Mouse (Mus musculus): Measurements from ENCODE around the gene Adap2. TPM values are rescaled to one million over a fixed set of nuclear protein-coding genes. Genes with fewer than 3 reads are reported as not detected.
A peak's percentile ranks its signal among the peaks of the same experiment; 100 is the strongest.

Gene Adap2
- polyA plus RNA-seq, 1 experiment from 2014 or later, result 4.2 TPM

DNA sequence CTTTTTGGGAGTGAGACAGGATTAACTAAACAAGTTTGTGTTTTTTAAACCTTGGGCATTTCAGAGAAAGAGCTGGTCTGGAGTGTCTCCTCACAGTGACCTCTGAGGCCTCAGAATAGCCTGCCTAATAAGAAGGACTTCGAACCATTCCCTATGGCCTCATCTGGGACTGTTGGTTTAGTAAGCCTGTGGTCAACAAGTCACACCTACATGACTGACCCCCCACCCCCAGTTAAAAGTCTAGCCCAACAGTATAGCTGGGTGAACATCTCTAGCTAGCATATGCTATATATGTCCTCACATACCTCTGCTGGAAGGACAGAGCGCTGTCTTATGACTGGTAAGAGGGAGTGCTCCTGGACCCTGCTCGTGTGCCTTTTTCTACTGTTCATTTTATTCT lies 45.4 kb downstream of the Adap2 start:
- no peak overlapping the region for H3K4me2 ChIP-seq (ENCODE audit: low read length)
- no peaks in the 10 kb centered on the region for H3K36me3 ChIP-seq (ENCODE audit: control insufficient read depth, insufficient read depth, low read length)
- H3K9ac ChIP-seq (ENCODE audit: low read depth, low read length), result no peak overlapping the region
- H3K4me1 ChIP-seq (ENCODE audit: control insufficient read depth, insufficient read depth, low read length), result no peaks in the 10 kb centered on the region
- H3K4me3 ChIP-seq (ENCODE audit: low read depth, low read length), result no peak overlapping the region
- no peak for ATAC-seq
- H3K9me3 ChIP-seq (replicated peaks; ENCODE audit: control insufficient read depth, low read length, poor library complexity, severe bottlenecking), result no peaks in the 10 kb centered on the region
- 94% methylated on average over 3 of the region's 3 CpGs for WGBS
- H3K27me3 ChIP-seq (ENCODE audit: control insufficient read depth, insufficient read depth, low read depth, low read length), result no peaks in the 10 kb centered on the region
- H3K27ac ChIP-seq (ENCODE audit: low read length), result no peak overlapping the region

DNA sequence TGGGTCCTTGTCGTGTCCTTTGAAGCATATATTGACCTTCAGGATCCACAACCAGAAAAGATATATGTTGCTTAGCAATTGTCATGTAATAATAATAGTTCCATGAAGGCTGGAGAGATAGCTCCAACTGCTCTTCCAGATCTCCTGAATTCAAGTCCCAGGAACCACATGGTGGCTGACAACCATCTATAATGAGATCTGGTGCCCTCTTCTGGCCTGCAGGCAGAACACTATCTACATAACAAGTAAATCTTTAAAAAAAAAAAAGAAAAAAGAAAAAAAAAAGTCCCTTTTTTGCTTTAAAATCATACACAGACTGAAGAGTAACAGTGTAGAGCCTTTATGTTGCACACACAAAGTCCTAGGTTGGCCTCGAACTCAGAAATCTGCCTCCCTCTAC lies 45.9 kb downstream of the Adap2 start:
- Histone ChIP-seq H3K27me3 (ENCODE audit: control insufficient read depth, insufficient read depth, low read depth, low read length) (no peaks in the 10 kb centered on the region), H3K36me3 (ENCODE audit: control insufficient read depth, insufficient read depth, low read length) (no peaks in the 10 kb centered on the region), H3K4me1 (ENCODE audit: control insufficient read depth, insufficient read depth, low read length) (no peaks in the 10 kb centered on the region), H3K9me3 (replicated peaks; ENCODE audit: control insufficient read depth, low read length, poor library complexity, severe bottlenecking) (no peaks in the 10 kb centered on the region), H3K27ac (ENCODE audit: low read length) (no peak overlapping the region), H3K9ac (ENCODE audit: low read depth, low read length) (no peak overlapping the region), H3K4me3 (ENCODE audit: low read depth, low read length) (no peak overlapping the region), H3K4me2 (ENCODE audit: low read length) (no peak overlapping the region)
- 96% methylated on average over 2 of the region's 2 CpGs for WGBS
- ATAC-seq, result no peak

DNA sequence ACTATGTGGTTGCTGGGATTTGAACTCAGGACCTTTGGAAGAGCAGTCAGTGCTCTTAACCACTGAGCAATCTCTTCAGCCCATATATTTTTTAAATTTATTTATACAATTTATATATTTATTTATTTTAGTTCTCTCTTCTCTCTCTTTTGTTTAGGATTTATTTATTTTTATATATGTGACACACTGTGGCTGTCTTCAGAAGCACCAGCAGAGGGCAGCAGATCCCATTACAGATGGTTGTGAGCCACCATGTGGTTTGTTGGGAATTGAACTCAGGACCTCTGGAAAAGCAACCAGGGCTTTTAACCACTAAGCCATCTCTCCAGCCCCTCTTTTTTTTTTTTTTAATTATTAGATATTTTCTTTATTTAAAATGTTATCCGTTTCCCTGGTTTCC lies 46.4 kb downstream of the Adap2 start:
- Histone ChIP-seq H3K4me2 (ENCODE audit: low read length) (no peak overlapping the region), H3K27me3 (ENCODE audit: control insufficient read depth, insufficient read depth, low read depth, low read length) (no peaks in the 10 kb centered on the region), H3K27ac (ENCODE audit: low read length) (no peak overlapping the region), H3K4me1 (ENCODE audit: control insufficient read depth, insufficient read depth, low read length) (no peaks in the 10 kb centered on the region), H3K36me3 (ENCODE audit: control insufficient read depth, insufficient read depth, low read length) (no peaks in the 10 kb centered on the region), H3K9me3 (replicated peaks; ENCODE audit: control insufficient read depth, low read length, poor library complexity, severe bottlenecking) (no peaks in the 10 kb centered on the region), H3K9ac (ENCODE audit: low read depth, low read length) (no peak overlapping the region), H3K4me3 (ENCODE audit: low read depth, low read length) (no peak overlapping the region)
- 55% methylated on average over 1 of the region's 1 CpGs for WGBS
- ATAC-seq, result no peak

DNA sequence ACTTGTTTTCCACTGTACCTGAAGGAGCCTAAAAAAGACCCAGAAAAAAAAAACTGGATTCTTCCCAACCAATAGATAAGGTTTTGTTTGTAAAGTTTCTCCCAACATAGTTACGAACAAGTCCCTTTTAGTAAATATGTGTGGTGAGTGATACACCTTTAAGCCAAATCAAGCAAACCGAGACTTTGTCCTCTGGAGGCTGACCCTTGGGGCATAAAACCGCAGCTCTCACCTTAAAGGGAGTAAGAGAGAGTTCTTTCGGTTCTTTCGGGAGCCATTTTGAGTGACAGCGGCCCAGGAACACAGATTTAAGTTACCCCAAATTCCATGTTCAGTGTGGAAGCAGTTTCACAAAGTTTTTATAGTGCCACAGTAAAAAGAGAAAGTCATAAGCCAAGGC lies 48.4 kb downstream of the Adap2 start:
- ATAC-seq, result no peak
- Histone ChIP-seq H3K27me3 (ENCODE audit: control insufficient read depth, insufficient read depth, low read depth, low read length) (no peaks in the 10 kb centered on the region), H3K36me3 (ENCODE audit: control insufficient read depth, insufficient read depth, low read length) (no peaks in the 10 kb centered on the region), H3K9me3 (replicated peaks; ENCODE audit: control insufficient read depth, low read length, poor library complexity, severe bottlenecking) (no peaks in the 10 kb centered on the region), H3K4me3 (ENCODE audit: low read depth, low read length) (no peak overlapping the region), H3K27ac (ENCODE audit: low read length) (no peak overlapping the region), H3K9ac (ENCODE audit: low read depth, low read length) (no peak overlapping the region), H3K4me1 (ENCODE audit: control insufficient read depth, insufficient read depth, low read length) (no peaks in the 10 kb centered on the region), H3K4me2 (ENCODE audit: low read length) (no peak overlapping the region)
- 83% methylated on average over 6 of the region's 6 CpGs for WGBS

DNA sequence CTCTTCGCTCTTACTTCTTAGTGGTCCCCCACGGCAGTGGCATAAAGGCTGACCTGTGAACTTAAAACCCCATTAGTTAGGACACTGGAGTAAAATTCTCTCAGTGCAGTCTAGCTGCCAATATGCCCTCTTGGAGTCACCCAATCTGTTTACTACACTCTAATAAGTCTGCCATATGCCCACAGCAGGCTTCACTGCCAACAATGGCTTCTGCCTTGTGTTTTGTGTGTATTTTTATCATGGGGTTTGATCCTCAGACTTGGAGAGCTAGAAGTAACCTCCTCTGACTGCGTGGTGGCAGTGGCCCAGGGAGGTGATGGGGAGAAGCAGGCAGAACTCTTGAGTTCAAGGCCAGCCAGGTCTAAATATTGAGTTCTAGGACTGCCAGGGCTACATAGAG lies 50.1 kb downstream of the Adap2 start:
- ATAC-seq, result no peak
- no peaks in the 10 kb centered on the region for H3K27me3 ChIP-seq (ENCODE audit: control insufficient read depth, insufficient read depth, low read depth, low read length)
- WGBS, result 71% methylated on average over 3 of the region's 3 CpGs
- H3K9ac ChIP-seq (ENCODE audit: low read depth, low read length), result no peak overlapping the region
- H3K9me3 ChIP-seq (replicated peaks; ENCODE audit: control insufficient read depth, low read length, poor library complexity, severe bottlenecking), result no peaks in the 10 kb centered on the region
- H3K27ac ChIP-seq (ENCODE audit: low read length), result no peak overlapping the region
- no peaks in the 10 kb centered on the region for H3K36me3 ChIP-seq (ENCODE audit: control insufficient read depth, insufficient read depth, low read length)
- H3K4me1 ChIP-seq (ENCODE audit: control insufficient read depth, insufficient read depth, low read length), result no peaks in the 10 kb centered on the region
- H3K4me3 ChIP-seq (ENCODE audit: low read depth, low read length), result no peak overlapping the region
- H3K4me2 ChIP-seq (ENCODE audit: low read length), result no peak overlapping the region

DNA sequence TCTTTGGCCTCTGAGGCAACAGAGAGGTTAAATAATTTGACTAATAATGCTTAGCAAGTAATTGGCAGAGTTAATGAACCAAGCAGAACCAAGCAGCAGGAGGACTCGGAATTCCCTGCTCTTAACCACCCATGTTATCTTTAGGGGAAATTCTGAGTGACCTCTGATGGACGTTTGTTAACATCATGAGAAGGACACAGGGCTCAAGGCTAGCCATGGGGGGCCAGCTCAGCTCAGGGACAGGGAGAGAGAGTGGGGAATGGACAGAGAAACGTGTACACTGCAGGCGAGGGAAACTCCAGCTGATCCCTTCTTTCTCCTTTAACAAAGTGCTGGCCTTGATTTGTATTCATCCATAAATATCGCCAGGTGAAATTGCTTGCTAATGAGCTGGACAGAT lies 51.0 kb downstream of the Adap2 start:
- Histone ChIP-seq H3K9ac (ENCODE audit: low read depth, low read length) (no peak overlapping the region), H3K4me3 (ENCODE audit: low read depth, low read length) (no peak overlapping the region), H3K27me3 (ENCODE audit: control insufficient read depth, insufficient read depth, low read depth, low read length) (no peaks in the 10 kb centered on the region), H3K4me1 (ENCODE audit: control insufficient read depth, insufficient read depth, low read length) (peaks cover 2% of the 10 kb centered on the region), H3K27ac (ENCODE audit: low read length) (no peak overlapping the region), H3K9me3 (replicated peaks; ENCODE audit: control insufficient read depth, low read length, poor library complexity, severe bottlenecking) (no peaks in the 10 kb centered on the region), H3K4me2 (ENCODE audit: low read length) (no peak overlapping the region), H3K36me3 (ENCODE audit: control insufficient read depth, insufficient read depth, low read length) (no peaks in the 10 kb centered on the region)
- 66% methylated on average over 5 of the region's 5 CpGs for WGBS
- no peak for ATAC-seq

DNA sequence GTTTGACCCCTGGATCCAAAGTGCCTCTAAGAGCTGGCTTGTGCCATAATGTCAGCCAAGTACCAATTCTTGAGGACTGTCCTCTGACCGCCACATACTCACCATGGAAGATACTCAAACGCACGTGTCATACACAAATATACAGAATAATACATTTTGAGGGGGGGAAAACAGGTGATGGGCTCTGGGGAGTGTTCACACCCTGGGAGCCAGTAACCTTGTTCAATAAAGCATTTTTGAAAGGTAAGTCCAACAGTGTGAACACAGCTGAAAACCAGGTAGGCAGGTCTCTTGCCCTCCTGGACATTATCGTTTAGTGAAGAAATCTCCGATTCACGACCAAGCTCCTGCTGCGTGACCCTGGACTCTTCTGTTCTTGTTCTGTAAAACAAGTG lies 54.6 kb downstream of the Adap2 start:
- 40% methylated on average over 7 of the region's 7 CpGs for WGBS
- Histone ChIP-seq H3K9ac (ENCODE audit: low read depth, low read length) (no peak overlapping the region), H3K4me3 (ENCODE audit: low read depth, low read length) (no peak overlapping the region), H3K4me1 (ENCODE audit: control insufficient read depth, insufficient read depth, low read length) (peaks cover 12% of the 10 kb centered on the region), H3K36me3 (ENCODE audit: control insufficient read depth, insufficient read depth, low read length) (no peaks in the 10 kb centered on the region), H3K4me2 (ENCODE audit: low read length) (peak overlapping the region; percentile 3; the same call in 1 of the 2 replicates), H3K9me3 (replicated peaks; ENCODE audit: control insufficient read depth, low read length, poor library complexity, severe bottlenecking) (no peaks in the 10 kb centered on the region), H3K27ac (ENCODE audit: low read length) (peak overlapping the region; percentile 89; the same call in 1 of the 2 replicates), H3K27me3 (ENCODE audit: control insufficient read depth, insufficient read depth, low read depth, low read length) (no peaks in the 10 kb centered on the region)
- ATAC-seq, result peak; percentile 52

DNA sequence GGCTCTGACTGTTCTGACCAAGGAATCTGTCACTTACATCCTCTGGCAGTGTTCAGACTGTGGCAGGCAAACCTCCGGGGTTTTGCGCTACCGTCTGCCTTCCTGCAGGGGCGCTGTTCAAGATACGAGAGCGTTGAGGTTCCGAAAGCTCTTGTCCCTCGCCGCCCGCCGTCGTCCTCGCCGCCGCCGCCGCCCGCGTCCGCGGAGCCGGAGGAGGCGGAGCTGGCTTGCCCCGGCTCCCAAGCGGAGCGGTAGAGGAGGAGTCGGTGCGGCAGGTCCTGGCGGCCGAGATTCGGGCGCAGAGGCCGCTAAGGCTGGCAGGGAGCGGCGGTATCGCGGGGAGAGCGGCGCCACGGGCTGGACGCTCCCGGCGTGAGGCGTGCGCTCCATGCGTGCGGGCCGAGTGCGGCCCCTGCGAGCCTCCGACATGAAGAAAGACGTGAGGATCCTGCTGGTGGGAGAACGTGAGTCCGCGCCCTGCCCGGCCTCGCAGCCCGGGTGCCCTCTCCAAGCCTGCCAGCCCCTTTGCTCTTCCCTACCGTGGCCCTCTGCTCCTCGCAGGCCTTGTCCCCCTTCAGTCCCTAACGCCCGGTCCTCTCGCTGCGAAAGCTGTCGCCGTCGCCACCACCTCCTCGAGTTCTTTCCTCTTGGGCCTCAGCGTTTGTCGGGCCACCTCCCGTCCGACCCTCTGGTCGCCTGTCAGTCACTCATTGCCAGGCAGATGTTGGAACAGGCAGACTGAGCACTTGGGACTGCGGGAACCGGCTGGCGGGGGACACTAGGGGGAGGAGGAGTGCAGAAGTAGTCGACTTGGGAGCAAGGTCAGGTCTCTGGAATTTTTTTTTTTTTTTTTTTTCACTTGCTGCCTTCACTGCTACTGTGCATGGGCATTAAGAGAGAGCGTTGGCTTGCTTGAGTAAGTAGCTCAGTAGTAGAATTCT lies 55.2 kb downstream of the Adap2 start, which contains the start of gene Rhot1:
Gene Rhot1, plus strand, starts transcription at position 160 of the 941 bp plus-strand sequence.
- Histone ChIP-seq H3K9me3 (replicated peaks; ENCODE audit: control insufficient read depth, low read length, poor library complexity, severe bottlenecking) (no peaks in the 10 kb centered on the region), H3K27ac (ENCODE audit: low read length) (peak within 1 kb of the TSS; percentile 89), H3K9ac (ENCODE audit: low read depth, low read length) (peak within 1 kb of the TSS; percentile 89), H3K27me3 (ENCODE audit: control insufficient read depth, insufficient read depth, low read depth, low read length) (no peaks in the 10 kb centered on the region), H3K4me2 (ENCODE audit: low read length) (peak within 1 kb of the TSS; percentile 70), H3K4me3 (ENCODE audit: low read depth, low read length) (peak within 1 kb of the TSS; percentile 93), H3K4me1 (ENCODE audit: control insufficient read depth, insufficient read depth, low read length) (peaks cover 12% of the 10 kb centered on the region), H3K36me3 (ENCODE audit: control insufficient read depth, insufficient read depth, low read length) (peaks cover 3% of the 10 kb centered on the region; the same call in 1 of the 2 replicates)
- WGBS, result 0% methylated on average over 76 of the region's 78 CpGs
- peak; percentile 95 for ATAC-seq

DNA sequence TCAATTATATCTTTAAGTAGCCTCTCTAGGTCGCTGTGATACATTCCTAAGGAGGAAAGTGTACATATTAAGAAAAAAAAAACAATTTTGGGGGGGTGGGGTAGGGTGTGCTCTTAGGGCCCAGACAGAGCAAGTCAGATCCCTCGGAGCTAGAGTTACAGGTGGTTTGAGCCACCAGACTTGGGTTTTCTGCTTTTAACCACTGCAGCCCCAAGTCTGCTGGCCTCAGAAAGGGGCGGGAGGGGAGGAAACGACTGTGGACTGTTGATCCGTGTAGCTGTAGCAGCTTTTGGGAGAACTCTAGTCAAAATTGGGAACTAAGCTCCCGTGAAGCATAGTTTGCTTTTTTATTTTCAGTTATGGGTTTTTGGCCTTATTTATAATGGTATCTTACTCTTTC lies 56.4 kb downstream of the Adap2 start:
- H3K27ac ChIP-seq (ENCODE audit: low read length), result no peak overlapping the region
- WGBS, result 51% methylated on average over 6 of the region's 6 CpGs
- H3K27me3 ChIP-seq (ENCODE audit: control insufficient read depth, insufficient read depth, low read depth, low read length), result no peaks in the 10 kb centered on the region
- peaks cover 3% of the 10 kb centered on the region; the same call in 1 of the 2 replicates for H3K36me3 ChIP-seq (ENCODE audit: control insufficient read depth, insufficient read depth, low read length)
- H3K9ac ChIP-seq (ENCODE audit: low read depth, low read length), result no peak overlapping the region
- peak overlapping the region; percentile 70 for H3K4me2 ChIP-seq (ENCODE audit: low read length)
- no peaks in the 10 kb centered on the region for H3K9me3 ChIP-seq (replicated peaks; ENCODE audit: control insufficient read depth, low read length, poor library complexity, severe bottlenecking)
- no peak for ATAC-seq
- H3K4me1 ChIP-seq (ENCODE audit: control insufficient read depth, insufficient read depth, low read length), result peaks cover 12% of the 10 kb centered on the region
- H3K4me3 ChIP-seq (ENCODE audit: low read depth, low read length), result peak overlapping the region; percentile 93

All from midbrain, embryonic 16.5 days (tissue).